Mouse (Mus musculus): ENCODE measurements around the gene Haao.

The Haao gene

GRCm38 (mm10) chr17:83786418-83786817 lies 61.3 kb downstream of the Haao start:
- no peak for DNase-seq (ENCODE audit: low spot score in 2 of 2)

DNA sequence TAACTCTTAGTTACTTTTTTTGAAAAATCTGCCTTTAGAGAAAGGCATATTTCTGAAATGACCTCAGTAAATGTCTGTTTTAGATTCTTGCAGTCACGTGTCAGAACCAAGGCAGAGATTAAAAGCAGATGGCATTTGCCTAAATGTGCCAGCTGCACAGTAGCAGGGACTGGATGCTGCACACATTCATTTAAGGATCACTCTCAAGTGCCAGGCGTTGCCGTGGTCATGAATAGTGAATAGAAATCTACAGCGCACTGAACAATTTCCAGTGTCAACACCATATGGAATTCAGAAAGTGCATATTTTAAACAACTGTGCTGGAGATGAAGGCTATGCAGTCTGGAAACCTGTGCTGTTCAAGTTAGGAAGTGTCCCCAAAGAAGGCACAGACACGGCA lies 65.0 kb downstream of the Haao start:
- DNase-seq (ENCODE audit: low spot score in 2 of 2): no peak

Data from heart, adult 9 months (tissue).